Mouse (Mus musculus) small intestine, adult 2 months (tissue): ENCODE measurements around the gene Cox15.

Experiments
- CTCF ChIP-seq: fragments of 200-500 bp; IDR thresholded peaks from 2 replicates; pipeline ENCODE4 v1.5.1; 2012; ENCODE audit warnings: low read depth, mild to moderate bottlenecking, control low read depth, inconsistent platforms, low read length, moderate library complexity, mixed read lengths; ENCODE audit not compliant: insufficient replicate concordance, insufficient read length; ENCODE audit errors: extremely low read depth
- POLR2A ChIP-seq: fragments of 200-500 bp; IDR thresholded peaks from 2 replicates; pipeline ENCODE4 v1.6.1; 2012; ENCODE audit warnings: low read depth, mild to moderate bottlenecking, control low read depth, inconsistent platforms, low read length, moderate library complexity

DNA sequence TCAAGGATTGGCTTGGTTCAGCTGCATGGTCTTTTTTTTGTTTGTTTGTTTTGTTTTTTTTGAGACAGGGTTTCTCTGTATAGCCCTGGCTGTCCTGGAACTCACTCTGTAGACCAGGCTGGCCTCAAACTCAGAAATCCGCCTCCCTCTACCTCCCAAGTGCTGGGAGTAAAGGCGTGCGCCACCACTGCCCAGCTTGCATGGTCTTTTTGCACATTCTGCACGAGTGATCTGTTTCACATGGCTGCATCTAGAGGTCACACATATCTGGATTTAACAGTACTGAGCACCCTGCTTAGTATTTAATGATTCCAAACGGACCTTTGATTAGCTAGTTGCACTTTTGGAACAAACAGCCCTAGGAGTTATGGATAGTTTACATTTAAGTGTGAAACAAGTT is 40.8 kb downstream of the Cox15 start:
- TF ChIP-seq CTCF (no peak), POLR2A (no peak)
